Mouse (Mus musculus) hindlimb bud, embryonic 11.5 days (tissue): ENCODE measurements around the gene Uroc1.

Experiments used
- DNase-seq: peaks from one replicate; pipeline ENCODE4 v3.0.0-alpha.2; 2012; ENCODE audit warnings: low read depth, low spot score; ENCODE audit errors: extremely low spot score

Uroc1 gene

DNA sequence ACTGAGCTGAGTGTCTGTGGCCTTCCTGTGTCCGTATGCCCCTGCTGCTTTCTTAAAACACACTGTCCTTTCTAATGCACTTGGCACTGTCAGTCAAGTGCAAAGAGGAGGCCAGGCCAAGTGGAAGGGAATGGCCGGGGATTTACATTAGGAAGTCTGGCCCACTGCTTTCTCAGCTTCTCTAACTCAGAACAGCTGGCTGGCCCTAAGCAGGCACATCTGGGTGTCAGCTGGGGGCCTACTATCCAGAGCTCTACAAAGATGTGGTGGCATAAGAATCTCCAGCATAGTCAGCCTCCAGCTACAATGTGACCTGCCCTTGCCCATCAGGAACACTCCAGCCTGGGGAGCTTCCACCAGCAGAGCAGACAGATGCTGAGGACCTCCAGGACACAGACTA, 16.9 kb downstream of the Uroc1 start:
- no peak for DNase-seq

DNA sequence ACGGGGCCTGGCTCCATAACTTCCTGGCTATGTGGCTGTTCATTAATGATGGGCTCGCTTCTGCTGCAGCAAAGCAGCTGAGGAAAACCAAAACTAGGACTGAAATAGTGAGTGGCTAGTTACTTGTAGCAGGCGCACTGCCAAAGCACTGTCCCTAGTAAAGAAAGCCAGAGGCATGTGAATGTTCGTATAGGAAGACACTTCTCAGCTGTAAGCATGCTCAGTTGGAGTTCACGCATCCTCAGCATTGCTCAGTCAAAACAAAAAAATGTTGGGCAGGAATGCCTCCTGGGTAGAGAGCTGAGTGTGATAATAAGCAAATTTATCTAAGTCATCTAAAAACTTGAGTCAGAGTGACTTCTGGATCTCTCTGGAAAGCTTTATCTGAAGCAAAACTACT, 25.1 kb downstream of the Uroc1 start:
- no peak for DNase-seq

DNA sequence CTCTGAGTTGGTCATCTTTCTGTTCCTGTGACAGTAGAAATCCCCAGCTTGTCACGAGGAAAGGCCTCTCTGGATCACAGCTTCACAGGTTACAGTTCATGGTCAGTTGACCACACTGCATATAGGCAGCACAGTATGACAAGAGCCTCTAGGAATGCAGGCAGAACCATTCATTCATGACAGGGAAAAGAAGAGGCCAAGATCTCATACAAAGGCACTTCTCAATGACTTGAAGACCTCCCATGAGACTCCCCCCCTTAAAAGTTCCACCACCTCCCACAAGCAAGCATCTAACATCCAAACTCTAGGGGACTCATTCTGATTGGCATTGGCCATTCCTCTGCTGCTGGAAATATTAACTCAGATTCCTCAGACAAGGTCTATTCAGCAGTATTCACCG, 26.4 kb downstream of the Uroc1 start:
- no peak for DNase-seq

DNA sequence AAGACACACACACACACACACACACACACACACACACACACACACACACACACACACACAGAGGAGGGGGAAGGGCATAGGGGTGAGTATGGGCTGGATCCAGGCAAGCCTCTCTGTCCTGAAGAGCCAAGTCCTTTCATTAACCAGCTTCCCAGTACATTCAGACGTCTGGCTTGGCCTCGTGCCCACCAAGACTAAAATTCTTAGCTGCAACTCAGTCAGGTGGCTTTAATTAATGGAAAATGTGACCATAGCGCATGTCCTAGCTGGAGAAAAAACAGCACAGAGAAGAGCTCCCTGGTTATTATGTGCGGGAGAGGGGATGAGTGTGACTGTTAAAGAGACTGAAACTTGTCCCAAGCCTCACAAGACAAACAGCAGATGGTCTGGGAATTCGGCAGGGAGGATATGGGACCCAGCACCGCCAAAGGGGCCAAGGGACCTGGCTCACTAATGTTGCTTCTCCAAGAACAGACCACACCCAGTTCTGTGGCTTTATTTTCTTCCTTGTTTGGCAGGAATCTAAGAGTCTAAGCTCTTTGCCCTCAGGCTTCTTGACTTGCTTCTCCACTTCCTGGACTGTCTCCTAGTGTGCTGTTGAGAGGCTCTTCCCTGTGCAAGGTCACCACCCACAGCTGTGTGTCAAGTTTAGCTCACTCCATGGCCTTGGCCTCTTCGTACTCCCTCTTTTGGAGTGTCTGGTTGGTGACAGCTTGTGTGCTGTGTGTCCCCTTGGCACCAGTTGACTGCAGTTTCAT, 27.1 kb downstream of the Uroc1 start:
- peak; percentile 14 for DNase-seq

DNA sequence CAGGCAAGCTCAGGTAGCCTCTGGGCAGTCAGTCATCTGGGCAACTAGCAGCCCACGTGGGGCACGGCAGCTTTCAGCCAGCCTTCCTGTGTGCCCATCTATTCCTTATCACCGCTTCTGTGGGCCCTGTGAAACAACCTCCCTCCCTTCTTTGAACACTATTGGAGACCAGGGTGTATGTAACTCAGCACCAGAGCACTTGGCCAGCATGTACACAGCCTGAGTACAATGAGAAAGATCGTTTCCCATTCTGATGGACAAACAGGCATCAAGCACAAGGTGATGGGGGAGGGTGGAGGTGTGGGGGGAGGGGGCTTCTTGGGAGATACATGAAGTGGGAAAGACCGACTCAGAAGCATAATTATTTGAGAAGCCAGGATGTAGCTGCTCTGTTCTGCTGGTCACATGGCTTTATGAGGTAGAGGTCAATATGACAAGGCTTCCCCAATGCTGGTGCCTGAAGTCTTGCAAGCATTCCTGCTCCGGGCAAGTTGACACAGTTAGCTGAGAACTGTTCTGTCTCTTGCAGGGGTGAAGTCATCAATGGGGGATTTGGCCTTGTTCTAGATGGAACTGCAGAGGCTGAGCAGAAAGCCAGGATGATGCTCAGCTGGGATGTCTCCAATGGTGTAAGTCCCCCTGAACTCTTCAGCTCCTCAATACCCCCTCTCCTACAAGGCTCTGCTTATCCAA, 28.0 kb downstream of the Uroc1 start:
- DNase-seq: no peak

DNA sequence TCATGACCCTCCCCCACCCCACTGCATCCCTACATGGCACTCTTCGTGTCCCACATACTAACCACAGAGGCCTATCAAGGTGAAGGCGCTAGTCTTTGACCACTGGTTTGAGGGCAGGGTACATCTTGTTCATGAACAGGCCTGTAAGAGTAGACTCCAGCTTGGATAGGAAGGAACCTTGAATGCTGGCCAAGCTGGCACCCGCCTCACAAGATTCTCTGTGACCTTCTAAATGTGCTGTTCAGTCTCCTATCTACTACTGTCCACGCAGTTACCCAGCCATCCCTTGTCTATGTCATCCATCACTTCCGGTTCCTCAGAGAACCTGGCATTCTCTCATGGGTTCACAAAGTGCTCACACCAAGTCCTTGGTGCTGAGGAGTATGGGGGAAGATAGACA, 30.2 kb downstream of the Uroc1 start:
- no peak for DNase-seq

DNA sequence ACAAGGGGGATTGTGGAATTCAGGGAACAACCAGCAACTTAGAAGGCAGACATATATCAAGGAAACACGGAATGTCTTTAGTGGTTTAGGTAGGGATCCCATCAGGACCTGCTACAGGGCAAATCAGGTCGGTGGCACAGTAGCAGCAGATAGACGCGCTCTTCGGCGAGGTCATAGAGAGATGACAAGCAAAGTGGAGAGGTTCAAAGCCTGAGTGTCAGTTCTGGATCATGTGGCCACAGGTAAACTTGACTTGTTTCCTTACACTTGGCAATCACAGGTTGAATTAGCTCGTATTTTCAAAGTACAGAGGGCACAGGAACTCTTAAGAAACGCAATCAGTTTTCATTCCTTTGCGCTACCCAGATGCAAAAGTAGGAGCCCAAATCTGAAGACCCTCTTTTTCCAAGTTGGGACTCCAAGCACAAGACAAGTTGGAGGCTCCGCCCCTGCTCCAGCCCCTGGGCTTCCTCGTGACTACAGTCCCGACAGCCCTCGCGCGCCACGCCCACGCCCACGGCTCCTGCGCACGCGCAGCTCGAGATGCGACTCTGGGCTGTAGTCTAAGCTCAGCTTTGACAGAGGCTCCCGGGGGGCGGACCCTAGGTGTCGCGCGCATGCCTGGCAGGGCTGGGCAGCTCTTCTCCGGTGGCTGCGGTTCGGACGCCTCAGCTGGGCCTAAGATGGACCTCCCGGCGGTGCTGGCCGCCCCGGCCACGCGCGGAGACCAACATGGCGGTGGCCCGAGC, 36.1 kb downstream of the Uroc1 start, which contains the start of gene Zxdc:
Zxdc (plus strand) TSS at position 517 of the 749 bp plus-strand sequence.
- peak; percentile 77 for DNase-seq

DNA sequence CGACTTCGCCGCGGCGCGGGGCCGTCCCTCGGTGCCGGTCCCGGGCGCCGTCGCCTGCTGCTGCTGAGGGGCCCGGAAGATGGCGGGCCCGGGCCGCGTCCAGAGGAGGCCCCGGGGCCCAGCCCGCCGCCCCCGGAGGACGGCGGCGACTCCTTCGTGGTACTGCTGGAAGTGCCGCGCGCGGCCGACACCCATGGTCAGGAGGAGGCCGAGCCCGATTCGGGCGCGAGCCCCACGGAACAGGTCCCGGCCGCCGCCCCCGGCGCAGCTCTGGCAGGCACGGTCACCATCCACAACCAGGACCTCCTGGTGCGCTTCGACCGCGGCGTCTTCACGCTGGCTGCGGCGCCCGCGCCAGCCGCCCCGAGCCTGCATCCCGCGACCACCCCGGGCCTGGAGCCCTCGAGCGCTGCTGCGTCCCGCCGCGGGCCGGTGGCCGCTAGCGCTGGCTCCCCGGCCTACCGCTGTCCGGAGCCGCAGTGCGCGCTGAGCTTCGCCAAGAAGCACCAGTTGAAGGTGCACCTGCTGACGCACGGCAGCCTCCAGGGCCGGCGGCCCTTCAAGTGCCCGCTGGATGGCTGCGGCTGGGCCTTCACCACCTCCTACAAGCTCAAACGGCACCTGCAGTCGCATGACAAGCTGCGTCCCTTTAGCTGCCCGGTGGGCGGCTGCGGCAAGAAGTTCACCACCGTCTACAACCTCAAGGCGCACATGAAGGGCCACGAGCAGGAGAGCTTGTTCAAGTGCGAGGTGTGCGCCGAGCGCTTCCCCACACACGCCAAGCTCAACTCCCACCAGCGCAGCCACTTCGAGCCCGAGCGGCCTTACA, 36.9 kb downstream of the Uroc1 start:
- no peak for DNase-seq

DNA sequence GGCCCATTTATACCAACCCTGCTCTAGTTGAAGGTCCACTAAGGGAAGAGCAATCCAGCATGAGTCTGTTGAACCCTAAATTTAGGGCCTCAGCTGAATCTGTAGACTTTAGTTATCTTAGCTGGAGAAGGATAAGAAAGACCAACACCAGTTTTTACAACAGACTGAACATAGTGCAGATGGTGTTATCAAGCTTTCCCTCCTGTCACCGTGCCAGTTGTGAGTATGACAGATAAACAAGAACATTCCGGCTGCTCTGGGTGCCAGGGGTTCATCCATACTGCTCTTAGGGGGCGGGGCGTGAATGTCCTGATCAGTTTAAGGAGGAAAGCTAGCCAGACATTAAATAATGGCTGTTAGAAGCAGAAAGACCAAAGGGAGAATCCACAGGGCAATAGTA, 41.6 kb downstream of the Uroc1 start:
- DNase-seq: no peak

DNA sequence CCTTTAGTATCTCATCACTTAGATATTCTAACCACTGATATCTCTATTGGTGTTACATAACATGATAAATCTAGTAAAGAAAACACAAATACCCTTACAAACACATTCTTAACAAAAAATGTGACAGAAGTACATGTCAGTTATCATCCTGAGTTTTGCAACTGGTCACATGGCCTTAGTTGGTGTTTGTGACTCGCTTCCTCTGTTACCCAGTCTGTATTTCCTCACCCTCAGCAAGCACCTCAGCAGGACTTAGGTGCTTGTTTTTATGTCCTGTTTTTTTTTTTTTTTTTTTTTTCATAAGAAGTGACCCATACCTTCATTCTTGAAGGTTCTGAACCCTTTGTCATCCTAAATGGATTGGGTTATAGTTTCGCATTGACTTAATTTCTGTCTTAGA, 44.6 kb downstream of the Uroc1 start:
- DNase-seq: no peak

DNA sequence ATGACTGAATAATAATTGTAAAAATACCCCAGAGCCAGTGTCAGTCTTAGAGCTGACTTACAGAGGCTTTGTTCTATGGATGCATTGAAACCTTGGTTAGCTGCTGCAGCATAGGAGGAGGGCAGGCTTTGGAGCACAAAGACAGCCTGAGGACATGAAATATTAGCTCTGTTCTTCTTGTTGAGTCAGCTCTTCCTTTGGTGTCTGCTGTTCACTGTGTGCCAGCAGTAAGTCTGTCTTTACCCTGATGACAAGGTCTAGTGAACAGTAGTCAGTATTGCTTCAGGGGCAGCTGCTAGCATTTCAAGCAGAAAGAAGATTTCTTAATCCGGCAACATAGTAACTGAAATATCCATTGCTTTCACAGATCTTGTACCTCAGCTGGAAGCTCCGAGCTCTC, 48.4 kb downstream of the Uroc1 start:
- no peak for DNase-seq

DNA sequence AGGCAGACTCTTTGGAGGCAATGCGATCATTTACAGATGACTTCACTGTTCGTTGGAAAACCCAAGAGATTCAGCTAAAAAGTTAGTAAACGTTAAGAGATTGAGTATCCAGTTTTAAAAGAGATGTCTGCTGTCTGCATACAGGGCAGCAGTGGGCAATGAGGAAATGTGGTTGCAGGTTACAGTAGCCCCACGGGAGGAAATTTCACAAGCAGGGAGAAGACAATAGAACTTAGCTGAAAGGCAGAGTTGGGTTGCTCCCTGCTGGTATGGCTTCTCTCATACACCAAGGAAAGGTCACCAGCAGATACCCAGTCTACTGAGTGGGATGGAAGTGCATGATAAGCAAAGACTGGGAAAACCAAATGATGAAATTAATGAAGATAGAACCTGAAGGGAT, 57.5 kb downstream of the Uroc1 start:
- DNase-seq: no peak

DNA sequence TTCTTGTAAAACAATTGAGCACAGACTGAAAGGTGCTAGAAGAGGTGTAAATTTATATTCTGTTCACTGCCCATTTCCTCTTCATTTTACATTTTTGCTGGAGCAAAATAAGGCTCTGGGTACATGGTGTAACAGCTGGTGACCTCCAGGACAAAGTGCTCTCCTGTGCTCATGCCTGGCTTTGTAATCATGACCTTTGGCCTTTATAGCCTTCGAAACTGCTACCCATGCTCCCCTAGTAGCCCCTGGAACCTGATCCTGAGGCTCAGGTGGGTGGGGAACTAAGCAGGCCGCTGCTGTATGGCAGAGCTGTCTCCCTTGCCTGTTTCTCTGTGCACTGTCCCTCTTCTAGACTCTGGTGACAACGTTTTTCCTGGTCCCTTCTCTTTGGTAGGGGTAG, 60.9 kb downstream of the Uroc1 start:
- DNase-seq: no peak

DNA sequence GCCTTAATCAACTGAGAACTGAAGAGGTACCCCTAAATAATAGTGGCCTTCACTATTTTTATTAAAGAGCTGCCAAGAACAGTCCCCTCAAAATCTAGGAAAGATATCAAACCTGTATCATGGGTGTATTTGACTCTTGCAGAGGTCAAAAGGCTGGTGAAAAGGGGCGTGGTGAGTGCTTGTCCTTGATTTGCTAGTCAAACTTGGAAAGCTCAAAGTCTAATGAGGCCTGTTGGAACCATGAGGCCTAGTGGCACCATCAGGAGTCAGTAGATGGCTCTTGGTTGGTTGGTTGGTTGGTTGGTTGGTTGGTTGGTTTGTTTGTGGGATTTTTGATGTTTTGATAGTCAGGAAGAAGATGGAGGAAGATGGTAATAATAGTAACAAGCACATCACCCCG, 62.7 kb downstream of the Uroc1 start:
- no peak for DNase-seq

DNA sequence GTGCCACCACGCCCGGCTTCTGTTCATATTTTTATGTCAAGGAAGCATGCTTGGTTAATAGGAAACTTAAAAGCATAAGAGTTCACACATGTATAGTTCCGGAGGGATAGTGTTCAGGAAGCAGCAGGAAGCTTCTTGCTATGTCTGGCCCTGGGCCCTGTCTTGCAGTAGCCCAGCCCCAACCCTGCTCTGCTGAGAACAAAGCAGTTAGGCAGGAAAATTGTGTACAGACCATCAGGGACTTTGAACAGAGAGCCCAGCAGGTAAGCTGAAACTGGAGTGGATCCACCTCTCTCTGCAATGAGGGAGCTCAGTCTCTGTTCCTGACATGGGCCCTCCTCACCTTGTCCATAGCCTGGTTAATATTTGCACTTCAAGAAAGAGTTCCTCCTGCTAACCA, 64.2 kb downstream of the Uroc1 start:
- DNase-seq: no peak

DNA sequence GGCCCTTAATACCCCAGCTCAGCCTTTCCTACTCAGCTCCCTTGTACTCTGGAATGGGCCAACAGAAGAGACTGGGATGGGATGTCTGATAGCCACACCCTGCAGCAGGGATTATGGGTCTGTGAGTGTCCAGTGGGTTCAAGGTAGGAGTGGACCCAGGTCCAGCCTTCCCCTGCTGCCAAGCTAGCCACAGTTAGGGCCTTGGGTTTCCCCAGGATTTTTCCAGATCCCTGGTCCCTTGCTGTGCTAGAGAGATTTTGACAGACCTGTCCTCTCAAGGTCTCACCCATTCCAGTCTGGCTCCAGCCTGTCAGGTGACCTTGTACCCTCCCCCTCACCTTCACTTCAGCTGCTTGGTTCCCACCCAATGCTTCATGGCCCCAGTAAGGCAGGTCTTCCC, 75.5 kb downstream of the Uroc1 start:
- DNase-seq: no peak

DNA sequence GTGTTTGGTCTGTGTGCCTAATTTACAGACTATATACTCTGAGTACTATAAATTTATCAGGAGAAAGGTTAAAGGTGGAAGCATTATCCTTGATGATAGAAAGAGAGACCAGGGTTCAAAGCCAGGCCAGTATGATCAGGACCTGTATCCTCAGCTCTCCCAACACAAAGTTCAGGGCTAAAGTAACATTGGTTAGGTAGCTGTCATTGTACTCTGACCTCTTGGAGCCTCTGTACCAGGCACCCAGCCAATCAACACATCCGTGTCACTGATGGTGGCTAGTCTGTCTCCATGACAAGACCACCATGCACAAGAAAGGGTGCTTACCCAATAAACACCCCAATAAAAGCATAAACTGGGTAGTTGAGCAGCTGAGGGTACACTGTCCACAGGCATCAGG, 77.9 kb downstream of the Uroc1 start:
- no peak for DNase-seq

DNA sequence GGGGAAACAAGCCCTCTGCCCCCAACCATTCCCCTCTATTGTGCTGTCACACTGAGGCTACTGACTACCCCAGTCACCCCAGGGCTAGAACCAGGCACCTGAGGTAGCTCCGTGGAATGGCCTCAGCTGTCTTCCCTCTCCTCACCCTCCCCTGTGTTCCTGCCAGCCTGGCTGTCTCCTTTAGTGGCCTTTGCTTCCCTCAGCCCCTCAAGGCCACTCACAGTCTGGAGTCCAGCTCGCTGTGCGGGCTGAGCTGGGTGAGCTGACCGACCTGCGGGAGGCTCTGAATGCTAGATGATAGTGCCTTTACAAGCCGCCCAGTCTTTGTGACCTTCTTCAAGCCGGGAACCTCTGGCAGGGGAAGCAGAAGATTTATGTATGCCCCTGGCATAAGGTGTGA, 78.8 kb downstream of the Uroc1 start:
- DNase-seq: no peak
